Mouse (Mus musculus): ENCODE measurements around the gene Mia.

The Mia gene

GRCm38 (mm10) chr7:27180837-27181695, at the start of gene Mia, which contains the start of gene Gm21983:
Gene Mia, minus strand, starts transcription at chr7:27181157.
Gene Gm21983, minus strand, starts transcription at chr7:27181086.
- DNase-seq (ENCODE audit: low spot score in 2 of 2) = peak in 1 of 2 experiments; percentile 47

GRCm38 (mm10) chr7:27228865-27229264, 47.9 kb upstream of the Mia start:
- DNase-seq (ENCODE audit: low spot score in 2 of 2) = peak in 1 of 2 experiments; percentile 59

- peak; percentile 86 to 93 for DNase-seq (ENCODE audit: low spot score in 2 of 2)
Observed at GRCm38 (mm10) chr7:27228281-27228821, 47.4 kb upstream of the Mia start, which contains the start of gene Itpkc. Gene Itpkc, minus strand, starts transcription at chr7:27228661.

- no peak for DNase-seq (ENCODE audit: low spot score in 2 of 2)
Observed at GRCm38 (mm10) chr7:27227676-27228075, 46.7 kb upstream of the Mia start.

GRCm38 (mm10) chr7:27227276-27227675, 46.3 kb upstream of the Mia start:
- peak in 1 of 2 experiments; percentile 60 for DNase-seq (ENCODE audit: low spot score in 2 of 2)

DNA sequence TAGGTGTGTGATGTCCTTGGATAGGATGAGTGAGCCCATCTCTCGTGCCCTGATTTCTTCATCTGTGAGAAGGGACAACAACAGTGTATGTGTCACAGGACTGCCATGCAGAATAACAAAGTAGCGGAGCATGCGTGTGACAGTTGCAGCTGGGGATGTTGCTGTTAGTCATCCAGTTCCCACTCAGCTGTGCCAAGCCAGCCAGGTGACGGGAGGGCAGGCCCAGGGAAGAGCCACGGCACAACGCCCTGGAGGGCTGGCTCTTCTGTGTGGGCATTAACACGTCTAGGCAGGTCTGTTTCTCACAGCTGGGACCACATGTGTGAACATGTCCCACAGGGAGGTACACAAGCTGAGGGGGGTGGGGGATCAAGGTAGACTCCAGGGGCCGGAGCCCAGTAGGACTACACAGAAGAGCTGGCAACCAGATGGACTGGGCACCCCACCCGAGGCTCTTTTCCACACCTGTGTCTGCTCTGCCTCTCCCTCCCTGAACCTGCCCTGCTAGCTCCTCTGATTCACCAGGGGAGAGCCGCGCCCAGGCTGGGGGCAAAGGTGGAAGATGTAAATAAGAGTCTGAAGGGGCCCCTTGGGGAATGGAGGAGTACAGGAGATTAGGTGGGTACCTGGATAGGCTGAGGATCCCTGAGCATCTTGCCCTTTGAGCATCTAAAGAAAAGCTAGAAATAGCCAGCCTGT, 44.1 kb upstream of the Mia start:
- peak in 1 of 2 experiments; percentile 55 for DNase-seq (ENCODE audit: low spot score in 2 of 2)

DNA sequence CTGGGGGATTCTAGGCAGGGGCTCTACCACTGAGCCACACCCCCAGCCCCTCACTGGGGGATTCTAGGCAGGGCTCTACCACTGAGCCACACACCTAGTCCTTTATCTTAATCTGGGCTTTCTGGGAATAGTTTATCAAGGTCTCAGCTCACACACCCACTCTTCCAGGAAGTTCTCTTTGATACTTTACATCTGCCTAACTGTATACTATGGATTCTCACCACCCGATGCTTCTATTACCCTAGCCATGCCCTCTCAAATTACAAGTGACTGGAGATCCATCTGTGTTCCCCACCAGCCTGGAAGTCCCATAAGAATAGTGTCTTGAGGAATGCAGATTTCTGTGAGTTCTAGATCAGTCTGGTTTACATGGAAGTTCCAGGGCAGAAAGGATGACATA, 41.6 kb upstream of the Mia start:
- no peak for DNase-seq (ENCODE audit: low spot score in 2 of 2)

GRCm38 (mm10) chr7:27221939-27222338, 41.0 kb upstream of the Mia start:
- DNase-seq (ENCODE audit: low spot score in 2 of 2) = no peak

DNA sequence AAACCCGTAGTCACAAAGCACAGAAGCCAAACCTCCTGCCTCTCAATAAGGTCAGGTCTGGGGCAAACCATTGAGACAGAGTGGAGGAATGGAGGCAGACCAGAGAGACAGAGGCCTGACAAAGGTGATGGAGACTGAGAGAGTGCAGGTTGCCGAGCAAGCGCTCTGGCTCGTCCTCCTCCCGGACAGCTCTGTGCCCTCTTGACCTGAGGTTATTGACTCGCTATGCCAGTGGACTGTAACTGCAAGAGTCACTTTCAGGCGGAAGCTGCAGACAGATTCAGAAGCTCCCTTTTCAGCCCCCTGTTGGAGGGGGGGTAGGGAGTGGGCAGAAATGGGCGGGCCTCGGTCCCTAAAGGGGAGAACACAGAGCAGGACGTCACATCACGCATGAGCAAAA, 39.0 kb upstream of the Mia start:
- no peak for DNase-seq (ENCODE audit: low spot score in 2 of 2)

GRCm38 (mm10) chr7:27218586-27218985, 37.6 kb upstream of the Mia start:
- DNase-seq (ENCODE audit: low spot score in 2 of 2) = no peak

GRCm38 (mm10) chr7:27212626-27213025, 31.7 kb upstream of the Mia start:
- no peak for DNase-seq (ENCODE audit: low spot score in 2 of 2)

DNA sequence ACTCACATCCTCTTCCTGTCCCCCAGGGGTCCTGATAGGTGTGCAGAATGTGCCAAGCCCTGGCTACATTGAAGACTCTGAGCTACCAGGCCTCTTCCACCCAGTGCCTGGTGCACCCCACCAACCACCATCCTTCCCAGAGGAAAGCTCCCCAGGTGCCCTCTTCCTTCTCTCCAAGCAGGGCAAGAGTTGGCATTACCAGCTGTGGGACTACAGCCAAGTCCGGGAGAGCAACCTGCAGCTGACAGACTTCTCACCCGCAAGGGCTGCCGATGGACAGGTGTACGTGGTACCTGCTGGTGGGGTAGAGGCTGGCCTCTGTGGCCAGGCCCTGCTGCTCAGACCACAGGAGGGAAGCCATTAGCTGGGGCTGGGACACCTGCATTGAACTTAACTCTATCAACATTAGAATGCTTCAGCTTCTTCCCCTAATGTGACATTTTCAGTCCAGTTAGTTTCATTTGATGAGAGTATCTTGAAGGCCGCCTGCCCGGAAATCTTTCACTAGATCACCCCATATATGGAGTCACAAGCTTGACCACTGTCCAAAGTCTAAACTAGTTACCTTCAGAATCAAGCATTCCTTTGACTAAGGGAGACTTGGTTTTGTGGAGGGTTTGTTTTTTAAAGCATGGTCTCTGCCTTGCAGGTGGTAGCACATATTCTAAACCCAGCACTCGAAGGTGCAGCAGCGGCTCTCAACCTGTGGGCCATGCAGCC, 22.9 kb upstream of the Mia start:
- DNase-seq (ENCODE audit: low spot score in 2 of 2) = no peak

- DNase-seq (ENCODE audit: low spot score in 2 of 2) = no peak
Observed at GRCm38 (mm10) chr7:27198779-27199178, 17.8 kb upstream of the Mia start.

DNA sequence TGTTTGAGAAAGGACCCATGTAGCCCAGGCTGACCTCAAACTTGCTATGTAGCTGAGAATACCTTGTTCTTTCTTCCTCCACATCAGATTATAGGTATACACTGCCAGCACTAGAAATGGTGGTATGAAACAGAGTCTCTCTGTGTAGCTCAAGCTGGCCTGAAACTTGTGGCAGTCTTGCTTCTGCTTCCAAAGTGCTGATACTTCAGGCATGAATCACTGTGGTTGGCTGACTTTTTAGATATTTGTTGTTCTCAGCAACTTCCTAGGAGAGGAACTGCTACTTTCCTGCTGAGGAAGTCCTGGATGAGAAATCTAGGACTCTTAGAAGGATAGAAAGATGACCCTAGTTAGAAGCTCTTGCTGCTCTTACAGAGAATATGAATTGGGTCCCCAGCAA, 17.4 kb upstream of the Mia start:
- no peak for DNase-seq (ENCODE audit: low spot score in 2 of 2)

- no peak for DNase-seq (ENCODE audit: low spot score in 2 of 2)
Observed at GRCm38 (mm10) chr7:27197634-27198033, 16.7 kb upstream of the Mia start.

GRCm38 (mm10) chr7:27197136-27197535, 16.2 kb upstream of the Mia start:
- no peak for DNase-seq (ENCODE audit: low spot score in 2 of 2)

DNA sequence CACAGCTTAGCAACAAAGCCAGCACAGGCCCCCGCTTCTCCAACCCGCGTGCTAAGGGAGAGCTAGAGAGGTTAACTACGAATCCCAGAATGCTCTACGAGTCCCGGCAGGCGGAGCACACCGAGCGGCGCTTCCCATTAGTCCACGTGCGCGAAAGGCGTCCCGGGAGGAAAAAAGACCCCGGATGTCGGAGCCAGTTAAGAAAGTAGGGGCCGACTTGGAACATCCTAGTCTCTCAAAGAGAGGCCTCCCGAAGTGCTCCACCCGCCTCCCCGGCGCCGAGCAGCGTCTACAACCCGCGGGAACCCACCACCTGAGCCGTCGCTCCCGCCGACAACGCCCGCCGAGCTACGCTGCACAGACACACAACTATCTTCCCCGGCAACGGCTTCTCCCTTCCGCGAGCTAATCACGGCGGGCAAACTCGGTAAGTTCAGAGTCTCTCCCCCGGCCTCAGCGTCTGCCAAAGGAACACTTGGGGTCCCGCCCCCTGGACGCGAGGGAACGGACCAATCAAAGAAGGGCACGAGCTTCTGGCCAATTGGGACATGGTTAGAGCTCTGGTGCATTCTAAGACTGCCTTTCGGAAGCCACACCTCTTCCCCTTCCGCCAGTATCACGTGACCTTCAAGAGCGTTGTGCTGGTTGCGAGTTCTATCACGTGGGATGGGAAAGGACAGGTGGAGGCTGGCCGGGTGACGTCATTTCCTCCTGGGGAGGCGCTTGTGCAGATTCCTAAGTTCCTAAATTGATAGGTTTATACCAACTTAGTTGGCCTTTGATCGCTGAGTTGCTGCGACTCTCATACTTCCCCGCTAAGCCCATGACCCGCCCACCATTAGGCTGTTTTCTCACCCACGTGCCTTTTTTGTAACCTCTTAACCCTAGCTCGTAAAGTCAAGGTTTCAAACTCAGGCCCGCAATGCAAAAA, 15.0 kb upstream of the Mia start, which contains the start of the genes BC024978 and Snrpa:
TSS of gene BC024978 (plus strand) at position 101 of the 931 bp plus-strand sequence.
TSS of gene Snrpa (minus strand) at position 591 of the 931 bp plus-strand sequence.
- DNase-seq (ENCODE audit: low spot score in 2 of 2) = peak; percentile 91 to 94

DNA sequence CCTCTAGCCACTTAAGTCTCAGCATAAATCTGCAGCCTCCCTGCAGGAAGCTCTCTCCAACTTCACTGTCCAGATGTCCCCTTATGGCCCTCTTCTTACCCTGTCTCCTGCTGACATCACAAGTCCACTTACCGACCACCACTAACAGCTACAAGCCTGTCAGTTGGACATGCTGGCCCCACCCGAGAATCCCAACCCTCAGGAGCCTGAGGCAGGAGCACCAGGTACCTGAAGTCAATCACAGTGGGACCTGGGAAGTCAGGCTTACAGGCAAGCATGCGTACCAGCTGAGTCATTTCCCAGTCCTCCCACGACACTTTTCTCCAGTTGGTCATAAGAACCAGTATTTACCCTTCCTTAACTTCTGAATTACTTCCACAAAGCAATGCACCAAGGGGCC, 12.8 kb upstream of the Mia start:
- no peak for DNase-seq (ENCODE audit: low spot score in 2 of 2)

DNA sequence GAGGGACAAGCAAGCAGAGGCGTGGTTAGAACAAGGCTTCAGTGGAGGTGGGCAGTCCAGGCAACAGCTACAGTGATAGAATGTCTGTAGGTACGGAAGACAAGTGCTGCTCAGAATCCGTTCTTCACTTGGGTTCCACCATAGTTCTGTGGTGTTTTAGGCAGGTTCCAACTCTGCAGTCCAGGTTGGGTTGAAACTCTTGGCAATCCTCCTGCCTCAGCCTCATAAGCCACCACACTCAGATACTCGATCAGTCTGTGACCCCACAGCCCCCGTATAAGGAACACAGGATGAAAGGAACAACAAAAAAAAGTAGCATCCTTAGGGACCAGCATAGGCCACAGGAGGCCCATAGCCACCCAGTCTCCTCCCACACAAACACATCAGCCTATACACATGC, 11.5 kb upstream of the Mia start:
- no peak for DNase-seq (ENCODE audit: low spot score in 2 of 2)

GRCm38 (mm10) chr7:27189271-27189931, 8.4 kb upstream of the Mia start:
- peak in 1 of 2 experiments; percentile 13 for DNase-seq (ENCODE audit: low spot score in 2 of 2)
